Mouse (Mus musculus) kidney, embryonic 16.5 days (tissue): ENCODE measurements around the gene Ror1. TPM values are rescaled to one million over a fixed set of nuclear protein-coding genes. Genes with fewer than 3 reads are reported as not detected.

Experiments
- ATAC-seq: fragments of 200-750 bp; cut with Nextera tagmentation; 2 replicates; pipeline ENCODE4 v1.8.0; 2017; ENCODE audit warnings: moderate TSS enrichment; ENCODE audit not compliant: low FRiP score, low TSS enrichment
- H3K27ac ChIP-seq: fragments of 300-500 bp; sonication (generic); 2 replicates; pipeline ENCODE4 v1.5.1; 2014; ENCODE audit warnings: low read length
- H3K27me3 ChIP-seq: fragments of 300-500 bp; sonication (generic); 2 replicates; pipeline ENCODE4 v1.6.1; 2014; ENCODE audit warnings: low read length, control low read depth, mixed read lengths; ENCODE audit not compliant: insufficient read depth
- H3K36me3 ChIP-seq: fragments of 300-500 bp; sonication (generic); 2 replicates; pipeline ENCODE4 v1.6.1; 2014; ENCODE audit warnings: low read length, control low read depth, mixed read lengths; ENCODE audit not compliant: insufficient read depth
- H3K4me1 ChIP-seq: fragments of 300-500 bp; sonication (generic); 2 replicates; pipeline ENCODE4 v1.6.1; 2014; ENCODE audit warnings: low read length, control low read depth, mixed read lengths; ENCODE audit not compliant: insufficient read depth
- H3K4me2 ChIP-seq: fragments of 300-500 bp; sonication (generic); replicated peaks from 2 replicates; pipeline ENCODE4 v1.6.1; 2014; ENCODE audit warnings: low read depth, low read length
- H3K4me3 ChIP-seq: fragments of 300-500 bp; sonication (generic); 2 replicates; pipeline ENCODE4 v1.5.1; 2014; ENCODE audit warnings: mild to moderate bottlenecking, low read length
- H3K9ac ChIP-seq: fragments of 300-500 bp; sonication (generic); replicated peaks from 2 replicates; pipeline ENCODE4 v1.6.1; 2014; ENCODE audit warnings: low read length
- H3K9me3 ChIP-seq: fragments of 300-500 bp; sonication (generic); 2 replicates; pipeline ENCODE4 v1.6.1; 2016; ENCODE audit warnings: low read length, control low read depth
- WGBS: fragments of 180-500 bp; shearing (Covaris S2); extraction: QIAGEN DNeasy Blood & Tissue Kit; methylation state at CpG from one replicate; pipeline ENCODE4 v1.1.7; 2014; 5-methylcytosine and 5-hydroxymethylcytosine counted together
- polyA plus RNA-seq: library from polyadenylated mRNA; unstranded; fragments of >200 nt; fragmentation: Nextera tagmentation; extraction: Ambion mirVana; gene quantifications from 2 replicates; pipeline ENCODE4 v1.2.1, GENCODE M21; 2015

Gene Ror1
- polyA plus RNA-seq, 1 experiment from 2014 or later: 9.3 TPM

DNA sequence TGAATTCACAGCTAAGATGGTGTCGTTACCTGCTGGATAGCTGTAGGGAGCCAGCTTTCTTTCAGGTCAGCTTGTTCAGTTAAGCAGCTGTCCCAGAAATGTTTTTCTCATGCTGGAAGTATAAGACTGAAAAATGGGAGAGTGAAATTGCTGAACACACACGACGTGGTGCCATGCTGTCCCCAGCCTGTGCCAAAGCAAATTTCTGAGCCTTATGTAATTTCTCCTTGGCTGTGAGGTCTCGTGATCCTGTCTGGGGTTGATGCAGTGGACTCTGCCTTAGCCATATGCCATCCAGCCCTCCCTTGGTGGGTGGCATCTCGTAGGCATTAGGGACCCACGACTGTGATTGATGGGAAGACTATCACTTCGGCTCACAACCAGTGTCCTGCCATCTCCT lies 180.9 kb downstream of the Ror1 start:
- H3K9me3 ChIP-seq: no peaks in the 10 kb centered on the region
- H3K4me2 ChIP-seq: no peak overlapping the region
- H3K27ac ChIP-seq: no peak overlapping the region
- H3K4me1 ChIP-seq: no peaks in the 10 kb centered on the region
- 82% methylated on average over 7 of the region's 7 CpGs for WGBS
- H3K27me3 ChIP-seq: no peaks in the 10 kb centered on the region
- H3K4me3 ChIP-seq: no peak overlapping the region
- H3K36me3 ChIP-seq: no peaks in the 10 kb centered on the region
- ATAC-seq: no peak
- no peak overlapping the region for H3K9ac ChIP-seq

DNA sequence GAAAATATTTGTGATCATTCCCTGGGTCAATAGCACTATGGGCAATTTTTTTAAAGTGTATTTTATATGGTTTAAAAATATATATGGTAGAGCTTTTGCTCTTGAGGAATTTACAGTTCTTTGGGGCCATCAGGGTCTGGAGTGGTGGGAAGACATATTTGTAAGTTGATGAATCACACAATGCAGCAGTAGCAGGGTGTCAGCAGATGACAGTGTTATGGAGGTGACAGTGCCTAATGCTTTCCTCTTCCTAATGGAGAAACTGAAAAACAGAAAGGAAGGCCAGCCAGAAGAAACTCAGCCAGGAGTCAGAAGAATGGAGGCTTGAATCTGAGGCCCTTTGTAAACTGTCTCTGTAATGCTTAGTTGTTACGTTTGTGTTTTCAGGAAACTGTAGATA lies 181.4 kb downstream of the Ror1 start:
- no peak overlapping the region for H3K27ac ChIP-seq
- no peak overlapping the region for H3K4me3 ChIP-seq
- H3K9ac ChIP-seq: no peak overlapping the region
- no peak overlapping the region for H3K4me2 ChIP-seq
- WGBS: 83% methylated on average over 1 of the region's 1 CpGs
- H3K36me3 ChIP-seq: no peaks in the 10 kb centered on the region
- H3K4me1 ChIP-seq: no peaks in the 10 kb centered on the region
- no peak for ATAC-seq
- no peaks in the 10 kb centered on the region for H3K9me3 ChIP-seq
- no peaks in the 10 kb centered on the region for H3K27me3 ChIP-seq

DNA sequence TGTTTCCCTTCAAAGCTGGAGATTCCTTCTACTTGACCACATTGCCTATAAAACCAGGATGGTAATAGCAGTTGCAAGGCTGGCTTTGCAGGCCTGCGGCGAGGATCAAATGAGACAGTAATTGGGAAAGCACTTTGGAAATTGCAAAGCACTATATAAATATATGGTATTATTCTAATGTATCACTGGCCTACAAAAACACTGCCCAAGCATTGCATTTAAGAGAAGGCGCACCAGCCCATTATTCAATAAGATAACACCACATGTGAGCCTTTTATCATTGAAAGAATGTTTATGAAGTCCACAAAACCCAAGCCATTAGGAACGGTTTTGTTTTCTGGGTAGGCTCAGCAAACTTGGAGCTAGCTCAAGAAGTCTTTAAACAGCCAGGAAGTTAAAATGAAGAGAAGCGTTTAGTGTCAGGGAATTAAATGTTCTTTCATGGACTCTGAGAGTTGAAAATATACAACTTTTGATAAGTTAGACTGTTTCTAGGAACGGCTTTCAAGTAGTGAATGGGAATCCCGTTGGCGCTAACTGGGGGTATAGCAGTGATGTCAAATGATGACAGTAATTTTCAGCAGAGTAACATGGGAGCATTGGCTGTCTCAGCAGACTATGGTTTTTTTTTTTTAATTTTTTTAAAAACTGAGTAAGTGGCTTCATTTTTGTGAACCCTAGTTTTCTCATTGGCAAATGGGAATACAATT lies 187.7 kb downstream of the Ror1 start:
- no peaks in the 10 kb centered on the region for H3K9me3 ChIP-seq
- H3K4me1 ChIP-seq: 0 out of 2 replicates have a peak, but pooled peaks cover 3% of the 10 kb centered on the region

DNA sequence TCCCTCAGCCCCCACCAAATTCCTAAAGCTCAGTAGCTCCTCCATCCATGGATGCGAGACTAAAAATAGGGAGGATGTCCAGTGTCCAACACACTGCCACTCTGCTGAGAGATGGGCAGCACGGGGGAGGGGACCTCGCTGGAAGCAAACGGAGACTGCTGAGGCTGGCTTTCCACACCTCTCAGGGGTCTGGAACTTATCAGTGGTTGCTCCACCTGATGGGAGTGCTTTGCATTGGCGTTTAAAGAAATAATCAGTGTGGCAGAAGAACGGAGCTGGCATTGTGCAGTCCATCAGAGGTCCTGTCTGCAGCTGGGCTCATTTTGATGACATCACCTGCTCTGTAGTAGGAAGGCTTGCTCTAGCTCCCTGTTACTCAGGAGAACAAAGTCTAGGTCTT lies 188.9 kb downstream of the Ror1 start:
- Histone ChIP-seq H3K4me1 (0 out of 2 replicates have a peak, but pooled peaks cover 3% of the 10 kb centered on the region), H3K36me3 (no peaks in the 10 kb centered on the region), H3K4me2 (no peak overlapping the region), H3K27ac (no peak overlapping the region), H3K9me3 (no peaks in the 10 kb centered on the region), H3K9ac (no peak overlapping the region), H3K4me3 (no peak overlapping the region), H3K27me3 (no peaks in the 10 kb centered on the region)
- no peak for ATAC-seq
- 74% methylated on average over 6 of the region's 6 CpGs for WGBS

More for the DNA sequence above, 187.7 kb downstream of the Ror1 start:
- Histone ChIP-seq H3K4me2 (no peak overlapping the region), H3K4me3 (no peak overlapping the region), H3K27ac (no peak overlapping the region), H3K36me3 (no peaks in the 10 kb centered on the region), H3K9ac (no peak overlapping the region), H3K27me3 (no peaks in the 10 kb centered on the region)
- 77% methylated on average over 8 of the region's 8 CpGs for WGBS
- no peak for ATAC-seq

DNA sequence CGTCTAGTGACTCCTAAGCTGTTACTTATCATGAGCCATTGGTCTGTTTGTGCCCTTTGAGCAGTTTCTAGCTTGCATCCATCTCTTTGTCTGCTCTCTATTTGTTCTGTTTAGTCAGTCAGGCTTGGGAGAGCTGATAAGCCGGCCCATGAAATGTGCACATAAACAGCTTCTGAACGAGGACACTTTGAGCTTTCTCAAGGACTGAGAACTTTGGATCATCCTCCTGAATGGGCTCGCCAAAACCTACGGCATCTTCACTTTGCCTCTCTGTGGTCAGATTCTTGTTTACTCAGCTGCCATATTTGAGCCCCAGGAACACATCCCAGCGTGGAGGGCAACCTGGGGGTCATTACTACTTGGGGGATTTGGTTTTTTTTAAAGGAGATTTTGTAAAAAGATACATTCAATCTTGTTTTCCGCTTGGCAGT lies 190.5 kb downstream of the Ror1 start:
- ATAC-seq: no peak
- no peaks in the 10 kb centered on the region for H3K27me3 ChIP-seq

DNA sequence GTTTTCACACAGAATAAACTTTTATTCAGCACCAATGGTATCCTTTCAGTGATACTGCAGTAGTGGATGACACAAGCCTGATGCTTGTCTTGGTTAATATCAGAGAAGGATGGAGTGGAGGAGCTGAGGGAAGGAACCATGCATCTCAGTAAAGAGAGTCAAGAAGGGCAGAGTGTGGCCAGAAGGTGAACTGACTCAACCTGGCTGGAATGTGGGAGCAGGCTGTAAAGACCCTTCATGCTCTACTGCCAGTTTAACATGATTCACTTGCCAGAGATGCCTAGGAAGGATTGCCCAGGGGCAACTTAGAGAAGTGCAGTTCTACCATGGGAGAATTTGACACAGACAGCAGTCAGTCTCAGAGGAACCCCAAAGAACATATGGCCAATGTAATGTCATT lies 191.2 kb downstream of the Ror1 start:
- no peaks in the 10 kb centered on the region for H3K9me3 ChIP-seq
- H3K9ac ChIP-seq: no peak overlapping the region
- no peak overlapping the region for H3K27ac ChIP-seq
- H3K4me3 ChIP-seq: no peak overlapping the region
- no peaks in the 10 kb centered on the region for H3K27me3 ChIP-seq
- H3K4me1 ChIP-seq: peaks cover 7% of the 10 kb centered on the region; the same call in 1 of the 2 replicates
- H3K4me2 ChIP-seq: no peak overlapping the region
- ATAC-seq: no peak
- no peaks in the 10 kb centered on the region for H3K36me3 ChIP-seq

More for the DNA sequence above, 190.5 kb downstream of the Ror1 start:
- no peak overlapping the region for H3K4me3 ChIP-seq
- H3K27ac ChIP-seq: no peak overlapping the region
- no peak overlapping the region for H3K9ac ChIP-seq
- H3K9me3 ChIP-seq: no peaks in the 10 kb centered on the region
- H3K4me2 ChIP-seq: no peak overlapping the region
- H3K4me1 ChIP-seq: 0 out of 2 replicates have a peak, but pooled peaks cover 3% of the 10 kb centered on the region
- no peaks in the 10 kb centered on the region for H3K36me3 ChIP-seq
- WGBS: 61% methylated on average over 7 of the region's 7 CpGs

DNA sequence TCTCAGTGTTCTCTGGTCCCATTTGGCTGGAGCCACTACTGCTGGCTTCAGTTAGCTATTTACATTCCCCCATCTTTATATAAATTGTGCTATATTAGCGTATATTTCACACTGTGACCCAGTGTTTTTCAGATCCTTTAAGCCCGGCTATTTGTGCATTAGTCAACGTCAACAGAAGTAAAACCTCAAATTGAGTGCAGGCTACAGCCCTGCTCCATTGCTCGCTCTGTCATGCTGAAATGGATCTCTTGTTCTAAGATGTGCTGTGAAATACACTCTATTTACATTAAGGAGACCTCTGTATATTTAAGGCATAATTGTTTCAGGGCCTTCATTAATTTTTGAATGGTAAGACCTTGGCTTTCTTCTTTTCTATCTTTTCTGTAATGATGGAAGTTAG lies 192.2 kb downstream of the Ror1 start:
- peaks cover 7% of the 10 kb centered on the region; the same call in 1 of the 2 replicates for H3K4me1 ChIP-seq
- no peak overlapping the region for H3K4me3 ChIP-seq
- H3K27ac ChIP-seq: no peak overlapping the region
- no peaks in the 10 kb centered on the region for H3K9me3 ChIP-seq
- WGBS: 62% methylated on average over 4 of the region's 4 CpGs
- H3K36me3 ChIP-seq: no peaks in the 10 kb centered on the region
- no peaks in the 10 kb centered on the region for H3K27me3 ChIP-seq
- no peak overlapping the region for H3K9ac ChIP-seq
- H3K4me2 ChIP-seq: no peak overlapping the region
- no peak for ATAC-seq

DNA sequence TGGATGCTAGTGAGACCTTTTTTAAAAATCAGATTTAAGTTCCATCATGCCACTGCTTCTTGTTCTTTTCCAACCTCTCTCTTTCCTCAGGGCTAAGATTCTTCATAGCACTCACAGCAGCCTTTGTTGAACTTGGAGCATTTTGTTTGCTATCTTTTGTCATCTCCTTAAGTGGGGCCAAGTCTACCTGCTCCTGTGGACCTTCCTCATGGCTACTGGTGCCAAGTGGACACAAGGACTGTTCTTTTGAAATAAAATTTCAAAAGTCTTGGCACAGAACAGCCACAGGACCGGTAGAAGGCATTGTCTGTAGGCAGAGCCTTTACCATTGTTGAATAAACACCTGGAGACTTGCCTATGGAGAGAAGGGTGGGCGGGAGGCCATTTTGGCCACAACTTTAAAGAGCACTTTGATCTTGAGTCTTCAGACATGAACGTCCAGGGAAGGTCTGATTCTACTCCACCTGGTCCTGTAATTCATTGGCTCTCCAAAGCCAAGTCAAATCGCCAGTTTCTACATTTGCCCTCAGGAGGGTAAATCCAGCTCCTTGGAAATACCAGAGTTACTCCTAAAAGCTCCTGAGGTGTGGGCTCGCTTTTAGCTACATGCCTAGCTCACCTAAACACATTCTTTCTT lies 195.5 kb downstream of the Ror1 start:
- no peak overlapping the region for H3K9ac ChIP-seq
- no peaks in the 10 kb centered on the region for H3K36me3 ChIP-seq
- peaks cover 9% of the 10 kb centered on the region; the same call in 1 of the 2 replicates for H3K4me1 ChIP-seq
- no peak overlapping the region for H3K4me2 ChIP-seq
- H3K4me3 ChIP-seq: no peak overlapping the region
- H3K9me3 ChIP-seq: no peaks in the 10 kb centered on the region
- WGBS: 66% methylated on average over 5 of the region's 5 CpGs
- H3K27ac ChIP-seq: no peak overlapping the region
- ATAC-seq: no peak
- no peaks in the 10 kb centered on the region for H3K27me3 ChIP-seq

DNA sequence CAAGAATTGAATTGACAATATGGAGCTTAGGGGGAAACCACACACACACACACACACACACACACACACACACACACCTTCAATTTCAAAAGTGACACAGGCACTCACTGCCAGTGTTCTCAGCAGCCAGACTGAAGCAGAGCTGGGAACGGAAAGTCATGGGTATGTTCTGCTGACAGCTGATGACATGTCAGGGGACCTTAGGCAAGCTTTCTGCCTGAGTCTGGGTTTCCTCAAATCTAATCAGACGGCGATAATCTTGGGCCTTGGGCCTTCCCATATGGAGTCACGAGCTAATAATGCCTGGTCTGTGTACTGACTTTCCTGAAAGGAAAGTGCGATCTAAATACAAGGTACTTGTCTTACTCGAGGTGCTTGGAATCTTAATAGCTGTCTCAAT lies 202.1 kb downstream of the Ror1 start:
- no peak overlapping the region for H3K4me3 ChIP-seq
- no peaks in the 10 kb centered on the region for H3K36me3 ChIP-seq
- no peak overlapping the region for H3K4me2 ChIP-seq
- no peaks in the 10 kb centered on the region for H3K9me3 ChIP-seq
- WGBS: 69% methylated on average over 6 of the region's 6 CpGs
- no peaks in the 10 kb centered on the region for H3K27me3 ChIP-seq
- H3K4me1 ChIP-seq: peaks cover 10% of the 10 kb centered on the region; the same call in 1 of the 2 replicates
- H3K27ac ChIP-seq: no peak overlapping the region
- ATAC-seq: no peak
- no peak overlapping the region for H3K9ac ChIP-seq

DNA sequence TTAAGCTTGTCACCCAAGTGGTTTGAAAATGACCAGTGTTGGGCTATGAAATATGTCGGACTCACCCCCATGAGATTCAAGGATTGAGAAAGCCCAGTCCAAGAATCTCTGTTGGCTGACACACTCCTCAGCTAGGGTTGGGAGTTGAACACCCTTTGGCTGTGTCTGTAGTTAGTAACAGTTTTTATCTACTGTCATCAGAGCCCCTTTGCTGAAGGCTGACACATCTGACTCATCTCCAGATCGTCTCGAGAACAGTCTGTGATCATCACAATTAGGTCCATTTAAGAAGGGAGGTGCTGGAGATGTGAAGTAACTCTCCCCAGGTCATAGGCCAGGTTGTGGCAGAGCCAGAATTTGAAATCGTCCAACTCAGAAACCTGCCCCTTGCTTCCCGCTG lies 203.0 kb downstream of the Ror1 start:
- WGBS: 79% methylated on average over 5 of the region's 5 CpGs

More for the DNA sequence above, 203.0 kb downstream of the Ror1 start:
- Histone ChIP-seq H3K4me3 (no peak overlapping the region), H3K36me3 (no peaks in the 10 kb centered on the region), H3K9me3 (no peaks in the 10 kb centered on the region), H3K4me1 (peaks cover 10% of the 10 kb centered on the region; the same call in 1 of the 2 replicates), H3K27ac (no peak overlapping the region), H3K9ac (no peak overlapping the region), H3K4me2 (no peak overlapping the region), H3K27me3 (no peaks in the 10 kb centered on the region)
- ATAC-seq: no peak
